Mouse (Mus musculus) cortical plate, adult 2 months (tissue): ENCODE measurements around the gene Adgrf1. TPM values are rescaled to one million over a fixed set of nuclear protein-coding genes. Genes with fewer than 3 reads are reported as not detected.

Experiments
- H3K27ac ChIP-seq: fragments of 200-500 bp; 2 replicates; pipeline ENCODE4 v1.5.1; 2012; ENCODE audit warnings: low read length, control low read depth, inconsistent platforms; ENCODE audit not compliant: insufficient read depth
- H3K4me1 ChIP-seq: fragments of 200-500 bp; 2 replicates; pipeline ENCODE4 v1.6.1; 2011; ENCODE audit warnings: low read length; ENCODE audit not compliant: control insufficient read depth, insufficient read depth
- H3K4me3 ChIP-seq: fragments of 200-500 bp; 2 replicates; pipeline ENCODE4 v1.5.1; 2011; ENCODE audit warnings: mild to moderate bottlenecking, low read length, control low read depth; ENCODE audit not compliant: insufficient read depth
- CTCF ChIP-seq: fragments of 200-500 bp; IDR thresholded peaks from 2 replicates; pipeline ENCODE4 v1.5.1; 2011; ENCODE audit warnings: mild to moderate bottlenecking, control low read depth, low read length; ENCODE audit not compliant: insufficient read depth; ENCODE audit errors: extremely low read depth
- POLR2A ChIP-seq: fragments of 200-500 bp; IDR thresholded peaks from 2 replicates; pipeline ENCODE4 v1.6.1; 2011; ENCODE audit warnings: mild to moderate bottlenecking, low read length, control low read depth; ENCODE audit not compliant: insufficient read depth; ENCODE audit errors: extremely low read depth
- polyA plus RNA-seq: library from polyadenylated mRNA; depleted of rRNA; stranded (reverse); fragments of >200 nt; gene quantifications from 2 replicates; pipeline ENCODE4 v1.2.3, GENCODE M21; 2012

Gene Adgrf1
- polyA plus RNA-seq, 1 experiment = 0.04 TPM

DNA sequence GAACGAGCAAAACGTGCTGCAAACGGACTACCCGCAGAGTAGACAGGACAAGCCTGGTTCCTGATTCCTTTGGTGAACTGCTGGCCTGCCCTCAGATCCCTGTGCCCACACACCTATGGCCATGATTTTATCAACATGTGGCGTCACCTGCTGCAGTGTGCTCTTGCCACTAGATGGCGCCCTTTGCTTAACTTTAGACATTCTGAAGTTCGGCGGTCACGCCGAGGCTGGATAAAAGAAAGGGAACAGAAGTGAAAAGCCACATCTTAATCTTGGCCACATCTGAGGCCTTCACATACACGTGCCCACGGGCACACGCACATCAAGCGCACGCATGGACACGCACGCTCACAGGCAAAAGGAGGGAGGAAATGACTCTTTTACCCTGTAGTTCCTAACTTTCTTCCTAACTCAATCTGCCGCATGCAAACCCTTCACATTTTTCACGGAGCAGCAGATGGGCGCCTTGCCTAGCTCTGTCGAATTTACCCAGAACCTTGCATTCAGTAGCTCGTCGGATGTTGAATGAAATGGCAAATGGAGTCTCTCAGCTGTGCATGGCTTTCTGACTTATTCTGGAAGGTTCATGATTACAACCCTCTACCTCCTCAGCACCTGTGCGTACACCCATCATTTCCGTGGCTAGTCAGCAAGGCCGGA is 4.8 kb upstream of the Adgrf1 start:
- Histone ChIP-seq H3K4me1 (no peaks in the 10 kb centered on the region), H3K4me3 (no peak overlapping the region), H3K27ac (no peak overlapping the region)
- TF ChIP-seq POLR2A (no peak), CTCF (peak; percentile 99)

DNA sequence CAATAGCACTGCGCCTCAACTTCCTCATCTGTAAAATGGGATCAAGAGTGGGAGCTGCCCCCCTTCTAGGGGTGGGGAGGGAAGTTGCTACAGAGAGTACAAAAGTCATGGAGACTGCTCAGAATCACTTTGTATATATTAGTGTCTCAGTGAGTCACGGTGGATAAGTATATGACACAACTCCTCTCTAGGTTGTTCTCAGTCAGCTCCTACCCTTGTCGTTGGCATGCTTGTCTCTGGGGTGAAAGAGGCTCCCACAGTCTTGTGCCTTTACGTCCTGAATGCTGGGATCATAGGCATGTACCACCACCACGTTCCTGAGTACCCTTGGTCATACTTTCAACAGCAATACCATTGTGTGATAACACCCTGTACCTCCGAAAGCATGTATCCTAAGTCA is 4.2 kb upstream of the Adgrf1 start:
- TF ChIP-seq POLR2A = no peak
- TF ChIP-seq CTCF = no peak
- no peak overlapping the region for H3K27ac ChIP-seq
- no peak overlapping the region for H3K4me3 ChIP-seq
- H3K4me1 ChIP-seq = no peaks in the 10 kb centered on the region

DNA sequence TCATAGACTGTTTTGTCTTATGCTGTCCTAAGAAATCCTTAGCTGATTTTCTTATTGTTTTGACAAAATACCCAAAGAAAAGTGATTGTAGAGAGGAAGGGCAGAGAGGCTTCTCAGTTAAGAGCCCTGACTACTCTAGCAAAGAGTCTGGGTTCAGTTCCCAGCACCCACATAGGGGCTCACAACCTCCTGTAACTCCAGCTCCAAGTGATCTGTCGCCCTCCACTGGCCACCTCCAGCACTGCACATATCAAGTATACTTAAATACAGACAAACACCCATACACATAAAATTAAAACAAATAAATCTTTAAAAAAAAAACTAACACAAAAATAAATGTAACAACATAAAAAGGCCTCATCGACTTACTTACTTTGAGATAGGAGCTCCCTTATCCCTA is 3.5 kb upstream of the Adgrf1 start:
- Histone ChIP-seq H3K27ac (no peak overlapping the region), H3K4me1 (no peaks in the 10 kb centered on the region), H3K4me3 (no peak overlapping the region)
- TF ChIP-seq POLR2A = no peak
- TF ChIP-seq CTCF = no peak

DNA sequence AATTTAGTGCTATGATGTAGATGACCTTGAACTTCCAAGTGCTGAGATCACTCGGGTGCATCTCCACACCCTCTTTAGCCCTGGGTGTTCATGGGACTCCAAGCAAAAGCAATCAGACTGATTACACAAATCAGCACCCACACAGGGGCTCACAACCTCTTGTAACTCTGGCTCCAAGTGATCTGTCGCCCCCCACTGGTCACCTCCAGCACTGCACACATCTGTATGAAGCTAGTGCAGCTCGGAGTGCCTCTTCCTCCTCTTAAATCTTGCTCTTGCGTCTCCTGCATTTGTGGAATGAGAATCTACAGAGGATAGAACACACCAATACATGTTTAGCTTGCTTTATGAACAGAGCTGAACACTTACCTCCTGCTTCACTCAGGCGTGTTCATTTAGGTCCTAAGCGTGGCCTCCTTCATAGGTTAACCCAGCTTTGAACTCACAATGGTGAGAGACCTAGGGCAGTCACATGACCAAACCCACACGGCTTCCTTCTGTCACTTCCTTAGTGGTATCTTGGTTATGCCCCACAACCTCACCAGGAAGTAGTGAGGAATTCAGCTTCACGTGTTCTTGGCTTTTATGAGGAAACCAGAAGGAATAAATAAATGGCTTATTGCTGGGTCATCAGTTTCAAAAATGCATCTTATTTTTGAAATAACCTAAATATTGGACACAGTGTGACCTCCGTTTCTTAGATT is 2.9 kb upstream of the Adgrf1 start:
- H3K27ac ChIP-seq = no peak overlapping the region
- TF ChIP-seq CTCF (peak; percentile 23; the same call in 1 of the 2 replicates), POLR2A (no peak)
- no peaks in the 10 kb centered on the region for H3K4me1 ChIP-seq
- H3K4me3 ChIP-seq = no peak overlapping the region

DNA sequence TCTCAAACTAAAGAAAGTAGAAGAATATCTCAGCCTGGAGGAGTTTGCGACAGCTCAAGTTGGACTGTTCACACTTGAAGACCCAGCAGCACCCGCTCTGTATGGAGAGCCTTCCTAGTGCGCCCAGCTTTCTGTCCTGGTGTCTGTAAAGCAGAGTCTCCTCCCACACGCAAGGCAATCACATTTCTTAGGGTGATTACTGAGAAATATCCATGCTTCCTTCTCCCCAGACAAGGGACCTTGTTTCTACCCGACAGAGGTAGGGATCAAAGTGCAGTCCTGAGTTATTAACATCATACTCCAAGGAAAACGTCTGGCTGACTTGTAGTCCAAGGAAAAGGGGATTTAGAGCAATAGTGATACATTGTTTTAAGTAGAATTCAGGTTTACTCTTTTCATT is 6.1 kb downstream of the Adgrf1 start:
- TF ChIP-seq POLR2A (no peak), CTCF (no peak)
- no peak overlapping the region for H3K27ac ChIP-seq
- no peaks in the 10 kb centered on the region for H3K4me1 ChIP-seq
- no peak overlapping the region for H3K4me3 ChIP-seq

DNA sequence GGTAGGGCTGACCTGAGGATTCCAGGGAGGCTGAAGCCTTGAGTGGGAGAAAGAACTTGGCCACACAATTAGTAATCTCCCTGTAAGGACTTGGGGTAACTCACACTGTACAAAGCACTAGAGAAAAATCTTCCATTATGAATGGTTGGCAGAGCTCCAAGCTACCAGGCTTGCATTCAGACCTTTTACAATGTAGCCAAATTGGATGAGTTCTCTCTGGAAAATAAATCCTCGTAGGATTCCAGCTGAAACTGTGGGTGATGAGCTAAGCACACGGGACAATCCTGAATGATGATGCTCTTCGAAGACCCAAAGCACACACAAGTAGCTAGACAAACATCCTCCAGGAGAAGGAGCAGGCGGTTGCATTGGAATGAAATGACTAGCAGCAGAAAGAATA is 7.1 kb downstream of the Adgrf1 start:
- Histone ChIP-seq H3K4me1 (no peaks in the 10 kb centered on the region), H3K27ac (no peak overlapping the region), H3K4me3 (no peak overlapping the region)
- TF ChIP-seq POLR2A (no peak), CTCF (no peak)

DNA sequence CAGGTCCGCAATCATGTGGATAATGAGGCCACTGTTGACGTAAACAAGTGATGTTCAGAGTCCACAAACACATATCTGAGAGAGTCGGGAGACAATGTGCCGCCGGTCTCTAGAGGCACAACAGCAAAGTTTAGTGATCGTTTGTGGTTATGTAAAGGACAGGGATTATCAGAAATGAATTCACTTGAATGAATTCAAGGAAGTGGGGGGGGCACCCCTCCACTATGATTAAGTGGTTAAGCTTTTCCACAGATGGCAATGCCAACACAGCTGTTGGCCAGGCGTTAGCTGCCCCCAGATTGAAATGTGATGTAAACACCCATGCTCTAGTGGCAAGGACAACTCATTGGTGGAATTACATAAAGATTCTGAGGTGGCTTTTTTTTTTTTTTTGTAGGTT is 9.5 kb downstream of the Adgrf1 start:
- Histone ChIP-seq H3K4me3 (no peak overlapping the region), H3K27ac (no peak overlapping the region), H3K4me1 (peaks cover 4% of the 10 kb centered on the region)
- TF ChIP-seq CTCF (no peak), POLR2A (no peak)

DNA sequence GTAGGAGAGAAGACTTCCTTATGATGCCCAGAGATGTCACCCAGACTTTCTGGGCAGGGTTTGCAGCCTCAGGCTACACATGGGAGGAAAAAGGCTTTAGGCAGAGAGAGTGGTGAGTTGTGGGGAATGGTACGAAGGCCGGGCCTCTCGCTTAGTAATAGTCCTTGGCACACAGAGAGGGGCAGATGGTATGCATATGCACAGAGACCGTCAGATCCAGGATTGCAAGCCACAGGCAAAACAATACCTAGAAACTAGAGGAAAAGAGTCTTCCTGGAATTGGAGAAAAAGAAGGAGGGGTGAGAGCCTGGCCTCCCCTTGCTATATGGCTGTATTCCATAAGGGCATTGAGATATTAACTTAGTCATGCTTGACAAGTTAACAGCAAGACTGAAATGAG is 12.2 kb downstream of the Adgrf1 start:
- no peak for TF ChIP-seq CTCF
- no peak for TF ChIP-seq POLR2A
- Histone ChIP-seq H3K27ac (no peak overlapping the region), H3K4me3 (no peak overlapping the region), H3K4me1 (peaks cover 4% of the 10 kb centered on the region)

DNA sequence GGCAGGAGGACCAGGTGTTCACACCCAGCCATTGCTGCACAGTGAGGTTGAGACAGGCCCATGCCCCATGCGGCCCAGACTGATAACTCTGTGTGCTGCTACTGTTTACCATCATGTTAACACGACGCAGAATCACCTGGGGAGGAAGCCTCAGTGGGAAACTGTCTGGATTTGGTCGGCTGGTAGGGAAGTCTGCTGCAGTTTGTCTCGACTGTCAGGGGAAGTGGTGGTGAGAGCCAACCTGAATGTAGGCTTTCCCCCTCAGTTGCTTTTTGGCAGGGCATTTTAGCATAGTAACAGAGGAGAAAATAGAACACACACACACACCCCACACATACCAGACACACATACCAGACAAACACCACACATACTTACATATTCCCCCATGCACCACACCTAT is 12.7 kb downstream of the Adgrf1 start:
- H3K4me3 ChIP-seq = no peak overlapping the region
- TF ChIP-seq CTCF = no peak
- TF ChIP-seq POLR2A = no peak
- H3K4me1 ChIP-seq = peaks cover 4% of the 10 kb centered on the region
- H3K27ac ChIP-seq = no peak overlapping the region

DNA sequence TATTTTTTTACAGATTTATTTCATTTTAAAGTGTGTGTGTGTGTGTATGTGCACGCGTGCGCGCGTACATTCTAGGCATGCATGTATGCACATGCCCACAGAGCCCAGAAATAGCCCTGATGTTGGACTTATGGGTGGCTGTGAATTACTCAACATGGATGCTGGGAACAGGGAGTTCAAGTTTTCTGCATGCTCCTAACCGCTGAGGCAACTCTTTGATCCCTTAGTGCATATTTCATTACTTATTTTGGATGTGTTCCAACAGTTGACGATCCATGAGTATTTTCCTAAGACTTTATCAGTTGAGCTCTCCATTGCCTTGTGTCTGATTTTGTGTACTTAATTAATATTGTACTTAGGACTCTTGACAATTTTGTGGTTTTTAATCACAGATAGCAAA is 29.4 kb downstream of the Adgrf1 start:
- no peak for TF ChIP-seq POLR2A
- no peak for TF ChIP-seq CTCF
- no peaks in the 10 kb centered on the region for H3K4me1 ChIP-seq
- no peak overlapping the region for H3K4me3 ChIP-seq
- H3K27ac ChIP-seq = no peak overlapping the region
